Mouse (Mus musculus) E14TG2a.4 (cell line): ENCODE results near the gene Llgl2.

Experiments
- H3K27me3 ChIP-seq: 2 replicates; pipeline ENCODE4 v1.6.1; 2014; ENCODE audit warnings: low read length, control low read depth; ENCODE audit not compliant: insufficient read depth
- H3K36me3 ChIP-seq: 2 replicates; pipeline ENCODE4 v1.6.1; 2014; ENCODE audit warnings: low read length, control low read depth; ENCODE audit not compliant: insufficient read depth
- H3K4me1 ChIP-seq: replicated peaks from 2 replicates; pipeline ENCODE4 v1.6.1; 2014; ENCODE audit warnings: low read depth, low read length, control low read depth
- H3K4me3 ChIP-seq: replicated peaks from 2 replicates; pipeline ENCODE4 v1.5.1; 2014; ENCODE audit warnings: mild to moderate bottlenecking, low read length
- H3K9me3 ChIP-seq: 2 replicates; pipeline ENCODE4 v1.6.1; 2014; ENCODE audit warnings: low read length, control low read depth
- CTCF ChIP-seq: conservative IDR thresholded peaks from 2 replicates; pipeline ENCODE4 v1.5.1; 2014; ENCODE audit warnings: low read length
- NANOG ChIP-seq: IDR thresholded peaks from 2 replicates; pipeline ENCODE4 v1.6.1; 2014; ENCODE audit warnings: borderline replicate concordance, low read length, mixed read lengths
- POU5F1 ChIP-seq: IDR thresholded peaks from 2 replicates; pipeline ENCODE4 v1.6.1; 2014; ENCODE audit warnings: low read length, borderline replicate concordance

The Llgl2 gene

DNA sequence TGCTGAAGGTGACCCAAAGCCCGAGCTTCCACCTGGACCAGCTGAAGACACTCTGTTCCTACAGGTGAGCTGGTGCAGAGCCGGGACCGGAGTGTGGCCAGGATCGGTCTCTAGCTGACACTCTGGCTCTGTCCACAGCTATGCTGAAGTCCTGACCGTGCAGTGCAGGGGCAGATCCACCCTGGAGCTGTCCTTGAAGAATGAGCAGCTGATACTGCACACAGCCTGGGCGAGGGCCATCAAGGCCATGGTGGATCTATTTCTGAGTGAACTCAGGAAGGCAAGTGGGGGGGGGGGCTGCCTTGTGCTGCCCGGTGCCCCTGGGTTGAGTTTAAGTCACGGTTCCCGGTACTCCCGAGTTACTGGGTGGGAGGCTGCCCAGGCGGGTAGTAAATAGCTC, 62.6 kb downstream of the Llgl2 start:
- H3K4me1 ChIP-seq, result peaks cover 56% of the 10 kb centered on the region
- H3K27me3 ChIP-seq, result peaks cover 24% of the 10 kb centered on the region
- TF ChIP-seq NANOG, result no peak
- TF ChIP-seq CTCF, result no peak
- TF ChIP-seq POU5F1, result no peak
- H3K9me3 ChIP-seq, result no peaks in the 10 kb centered on the region
- H3K36me3 ChIP-seq, result peaks cover 13% of the 10 kb centered on the region; the same call in 1 of the 2 replicates
- H3K4me3 ChIP-seq, result no peak overlapping the region

DNA sequence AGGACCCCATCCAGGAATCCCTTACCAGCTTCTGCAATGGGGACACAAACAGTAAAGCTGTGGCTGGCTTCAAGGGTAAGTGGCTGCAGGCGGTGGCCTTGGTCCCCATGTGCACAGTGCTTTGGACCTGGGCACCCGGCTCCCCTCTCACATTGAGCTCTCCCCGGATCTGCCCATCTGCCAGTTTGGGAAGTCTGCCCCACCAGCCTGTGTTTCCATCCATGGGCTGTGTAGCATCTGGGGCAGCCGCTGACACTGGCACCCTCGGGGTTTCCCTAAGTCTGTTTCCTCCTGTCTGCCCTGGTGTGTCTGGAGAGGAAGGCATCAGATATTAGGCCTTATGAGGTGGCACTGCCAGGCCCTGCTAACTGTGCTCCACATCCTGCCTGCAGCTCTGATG, 64.2 kb downstream of the Llgl2 start:
- no peak for TF ChIP-seq NANOG
- TF ChIP-seq CTCF, result no peak
- TF ChIP-seq POU5F1, result no peak
- Histone ChIP-seq H3K27me3 (peaks cover 14% of the 10 kb centered on the region), H3K4me1 (peaks cover 67% of the 10 kb centered on the region), H3K9me3 (no peaks in the 10 kb centered on the region), H3K36me3 (peaks cover 28% of the 10 kb centered on the region), H3K4me3 (no peak overlapping the region)

DNA sequence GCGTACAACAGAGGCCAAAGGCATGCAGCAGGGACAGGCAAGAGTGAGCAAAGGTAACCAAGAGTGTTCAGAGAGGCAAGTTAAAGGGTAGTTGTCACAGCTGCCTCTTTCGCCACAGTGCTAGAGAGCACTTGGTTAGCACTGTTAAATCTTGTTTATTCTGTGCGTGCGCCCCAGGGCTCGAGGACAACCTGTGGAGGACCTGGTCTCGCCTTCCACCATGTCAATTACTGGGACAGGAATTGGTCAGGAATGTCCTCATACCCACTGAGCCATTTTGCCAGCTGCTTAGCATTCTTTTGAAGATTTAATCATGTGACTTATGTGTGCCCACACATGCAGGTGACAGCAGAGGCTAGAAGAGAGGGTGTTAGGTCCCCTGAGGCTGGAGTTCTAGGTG, 65.3 kb downstream of the Llgl2 start:
- TF ChIP-seq NANOG, result no peak
- TF ChIP-seq POU5F1, result no peak
- no peak for TF ChIP-seq CTCF
- peaks cover 3% of the 10 kb centered on the region for H3K27me3 ChIP-seq

DNA sequence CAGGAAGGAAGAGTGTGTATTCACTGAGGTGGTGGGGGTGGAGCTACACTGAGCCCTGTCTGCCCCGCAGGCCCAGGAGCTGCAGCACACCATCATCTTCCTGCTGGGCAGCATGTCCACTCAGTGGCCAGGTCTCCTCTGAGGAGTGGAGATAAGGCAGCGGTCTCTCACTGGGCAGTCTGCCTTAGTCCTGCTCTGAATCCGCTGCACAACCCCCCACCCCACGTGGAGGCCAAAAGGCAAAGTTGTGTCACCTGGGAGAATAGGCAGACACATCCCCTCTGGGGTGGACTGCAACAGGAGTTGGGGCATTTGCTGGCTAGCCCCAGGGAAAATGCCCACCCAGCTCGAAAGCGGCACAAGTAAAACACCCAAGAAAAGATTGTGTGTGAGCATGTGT, 68.4 kb downstream of the Llgl2 start:
- H3K4me3 ChIP-seq, result peak overlapping the region; percentile 27; the same call in 1 of the 2 replicates
- H3K9me3 ChIP-seq, result no peaks in the 10 kb centered on the region
- TF ChIP-seq NANOG, result no peak
- no peak for TF ChIP-seq CTCF
- no peak for TF ChIP-seq POU5F1
- peaks cover 58% of the 10 kb centered on the region for H3K4me1 ChIP-seq
- peaks cover 70% of the 10 kb centered on the region for H3K36me3 ChIP-seq
- H3K27me3 ChIP-seq, result no peaks in the 10 kb centered on the region

More for the DNA sequence above, 65.3 kb downstream of the Llgl2 start:
- Histone ChIP-seq H3K4me3 (no peak overlapping the region), H3K9me3 (no peaks in the 10 kb centered on the region), H3K4me1 (peaks cover 67% of the 10 kb centered on the region), H3K36me3 (peaks cover 39% of the 10 kb centered on the region)

DNA sequence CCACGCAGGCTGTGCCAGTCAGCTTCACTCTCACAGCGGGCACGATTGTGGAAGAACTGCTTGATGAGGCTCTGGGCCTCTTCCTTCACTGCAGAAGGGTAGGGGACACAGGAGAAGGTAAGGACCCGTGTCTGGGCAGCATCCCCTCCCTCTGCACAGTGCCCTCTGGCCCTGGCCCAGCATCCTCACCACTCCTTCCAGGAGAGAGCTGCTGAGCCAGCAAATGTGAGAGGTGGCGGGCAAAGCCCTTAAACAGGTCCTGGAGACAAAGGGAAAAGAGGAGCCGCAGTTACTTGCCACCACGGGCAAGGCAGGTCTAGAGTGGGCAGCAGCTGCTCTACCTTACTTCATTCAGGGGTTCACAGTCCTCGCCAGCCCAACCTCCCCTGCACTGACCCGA, 69.2 kb downstream of the Llgl2 start:
- H3K4me3 ChIP-seq, result no peak overlapping the region
- H3K4me1 ChIP-seq, result peaks cover 58% of the 10 kb centered on the region
- H3K27me3 ChIP-seq, result no peaks in the 10 kb centered on the region
- H3K9me3 ChIP-seq, result no peaks in the 10 kb centered on the region
- H3K36me3 ChIP-seq, result peaks cover 76% of the 10 kb centered on the region
- TF ChIP-seq POU5F1, result no peak
- TF ChIP-seq CTCF, result no peak
- no peak for TF ChIP-seq NANOG

DNA sequence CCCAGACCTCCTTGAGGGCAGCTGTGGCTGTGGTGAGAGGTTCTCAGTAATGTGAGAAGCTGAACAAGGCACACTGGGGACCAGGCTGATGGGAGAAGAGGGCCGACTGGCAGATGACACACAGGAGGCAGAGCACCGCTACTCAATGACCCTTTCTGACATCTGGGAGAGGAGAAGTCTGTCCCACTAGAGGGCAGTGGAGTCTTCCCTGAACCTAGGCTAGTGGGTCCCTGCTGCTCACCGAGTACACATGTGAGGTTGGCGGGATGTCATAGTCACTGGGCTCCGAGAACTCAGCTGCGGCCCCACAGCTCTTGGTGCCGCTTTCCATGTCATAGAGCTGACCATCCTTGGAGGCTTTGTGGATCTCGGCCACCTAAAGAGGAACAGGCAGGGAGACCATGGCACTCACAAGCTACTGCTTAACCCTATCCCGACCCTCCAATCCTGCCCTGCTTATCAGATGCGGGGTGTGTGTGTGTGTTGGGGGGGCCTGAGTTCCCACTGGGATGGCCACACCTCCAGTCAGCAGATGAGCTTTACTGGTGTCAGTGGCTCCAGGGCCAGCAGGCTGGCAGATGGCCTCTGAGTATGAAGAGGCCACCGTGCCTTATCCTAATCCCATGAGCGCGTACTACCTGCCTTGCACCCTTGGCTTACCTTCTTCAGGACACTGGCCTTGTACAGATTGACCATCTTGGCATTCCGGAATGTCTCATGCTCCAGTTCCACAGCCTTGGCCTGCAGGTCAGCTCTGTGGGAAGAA, 71.1 kb downstream of the Llgl2 start:
- no peaks in the 10 kb centered on the region for H3K27me3 ChIP-seq
- H3K9me3 ChIP-seq, result no peaks in the 10 kb centered on the region
- no peak overlapping the region for H3K4me3 ChIP-seq
- TF ChIP-seq CTCF, result peak; percentile 36
- TF ChIP-seq NANOG, result no peak
- H3K36me3 ChIP-seq, result peaks cover 73% of the 10 kb centered on the region
- peaks cover 70% of the 10 kb centered on the region for H3K4me1 ChIP-seq

DNA sequence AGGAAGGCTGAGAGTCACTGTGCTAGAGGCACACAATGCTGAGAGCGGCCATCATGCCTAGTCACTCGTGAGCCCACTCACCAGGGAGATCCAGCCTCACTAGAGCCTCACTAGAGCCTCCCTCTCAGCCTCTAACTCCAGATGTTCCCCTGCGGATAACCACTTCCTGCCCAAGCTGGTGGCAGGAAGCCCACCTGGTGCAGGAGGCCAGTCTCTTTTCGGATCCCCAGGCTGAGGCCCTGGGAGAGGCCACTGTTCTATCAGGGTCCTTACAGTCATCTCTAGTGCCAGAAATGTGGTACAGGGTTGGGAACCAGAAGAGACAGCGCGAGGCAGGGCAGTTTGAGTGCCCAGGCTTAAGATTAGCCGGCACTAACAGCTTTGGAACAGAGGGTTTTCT, 74.6 kb downstream of the Llgl2 start:
- Histone ChIP-seq H3K27me3 (peaks cover 5% of the 10 kb centered on the region; the same call in 1 of the 2 replicates), H3K4me3 (no peak overlapping the region), H3K4me1 (peaks cover 57% of the 10 kb centered on the region), H3K9me3 (no peaks in the 10 kb centered on the region), H3K36me3 (peaks cover 70% of the 10 kb centered on the region)
- TF ChIP-seq NANOG, result no peak
- no peak for TF ChIP-seq POU5F1
- no peak for TF ChIP-seq CTCF

DNA sequence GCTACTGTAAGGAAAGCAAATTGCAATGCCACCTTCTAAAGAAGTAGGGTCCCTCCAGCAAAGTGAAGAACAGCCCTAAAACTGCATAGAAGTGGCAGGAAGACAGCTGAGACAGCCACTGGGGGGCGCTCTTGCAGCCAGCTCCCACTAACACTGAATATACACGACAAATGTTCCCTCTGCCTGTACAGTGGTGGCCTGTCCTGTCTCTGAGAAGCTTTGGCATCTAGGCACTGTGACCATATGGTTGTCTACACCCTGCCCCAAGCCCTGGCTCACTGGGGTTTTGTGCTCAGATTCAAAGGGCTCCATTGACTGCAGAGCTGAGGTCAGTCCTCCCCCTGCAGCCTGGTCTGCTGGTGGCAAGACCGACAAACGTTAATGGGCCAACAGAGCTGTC, 75.0 kb downstream of the Llgl2 start:
- Histone ChIP-seq H3K4me3 (no peak overlapping the region), H3K27me3 (peaks cover 5% of the 10 kb centered on the region; the same call in 1 of the 2 replicates), H3K9me3 (no peaks in the 10 kb centered on the region), H3K4me1 (peaks cover 57% of the 10 kb centered on the region), H3K36me3 (peaks cover 68% of the 10 kb centered on the region)
- TF ChIP-seq CTCF (peak; percentile 75), NANOG (no peak), POU5F1 (no peak)
